Mouse (Mus musculus) layer of hippocampus, adult 2 months (tissue): ENCODE data around the gene Rmdn3. TPM values are rescaled to one million over a fixed set of nuclear protein-coding genes. Genes with fewer than 3 reads are reported as not detected.

Source experiments
- DNase-seq, 2 experiments: peaks; one replicate each; pipeline ENCODE4 v3.0.0; 2022; ENCODE audit warnings: low spot score in 2 of 2
- H3K27ac ChIP-seq: fragments of 200-600 bp; 2 replicates; pipeline ENCODE4 v1.8.1; 2022
- H3K4me3 ChIP-seq: fragments of 200-600 bp; 2 replicates; pipeline ENCODE4 v1.8.1; 2022; ENCODE audit warnings: mild to moderate bottlenecking
- CTCF ChIP-seq: fragments of 200-600 bp; conservative IDR thresholded peaks from 2 replicates; pipeline ENCODE4 v1.8.1; 2022; ENCODE audit warnings: antibody characterized with exemption, mild to moderate bottlenecking, moderate library complexity
- total RNA-seq, 2 experiments: library from RNA; stranded (reverse); gene quantifications; 2 replicates each; pipeline ENCODE4 v1.2.3; 2021

The Rmdn3 gene
- total RNA-seq, 2 experiments from 2014 or later, result 55.7 to 55.8 TPM

DNA sequence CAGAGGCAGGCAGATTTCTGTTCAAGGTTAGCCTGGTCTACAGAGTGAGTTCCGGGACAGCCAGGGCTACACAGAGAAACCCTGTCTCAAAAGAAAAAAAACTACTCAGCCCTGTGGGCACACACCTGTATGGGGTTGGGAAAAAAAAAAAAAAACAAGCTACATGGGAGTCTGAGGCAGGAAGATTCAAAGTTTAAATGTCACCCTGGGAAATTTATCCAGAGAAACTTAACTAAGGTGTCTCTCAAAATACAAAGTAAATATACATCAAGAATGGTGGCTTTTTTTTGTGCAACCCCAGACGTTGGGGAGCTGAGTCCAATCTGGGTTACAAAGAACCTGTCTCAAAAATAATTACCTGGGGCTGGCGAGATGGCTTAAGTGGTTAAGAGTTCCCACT is 45.8 kb downstream of the Rmdn3 start:
- Histone ChIP-seq H3K4me3 (no peak overlapping the region), H3K27ac (no peak overlapping the region)
- TF ChIP-seq CTCF, result no peak
- no peak for DNase-seq

DNA sequence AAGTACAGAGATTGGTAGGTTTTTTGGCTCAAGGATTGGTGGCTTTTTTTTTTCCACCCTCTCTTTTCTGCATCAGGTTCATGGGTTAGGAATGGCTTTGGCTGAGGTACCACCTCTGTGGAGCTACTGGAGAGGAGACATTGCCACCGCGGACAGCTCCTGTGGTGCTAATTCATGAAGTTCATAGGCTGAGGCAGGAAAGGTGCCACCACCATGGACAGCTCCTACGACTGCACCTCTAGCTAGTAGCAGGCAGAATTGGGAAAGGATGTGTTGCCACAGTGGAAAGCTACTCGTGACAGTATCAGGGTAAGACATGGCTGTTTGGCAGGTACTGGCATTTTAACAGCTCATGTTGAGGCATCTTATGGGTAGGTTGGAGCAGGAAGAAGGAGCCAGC is 48.3 kb downstream of the Rmdn3 start:
- no peak for TF ChIP-seq CTCF
- Histone ChIP-seq H3K27ac (no peak overlapping the region), H3K4me3 (no peak overlapping the region)
- no peak for DNase-seq

- no peak for TF ChIP-seq CTCF
Measured at GRCm38 (mm10) chr2:119106583-119106982, 50.3 kb downstream of the Rmdn3 start.

DNA sequence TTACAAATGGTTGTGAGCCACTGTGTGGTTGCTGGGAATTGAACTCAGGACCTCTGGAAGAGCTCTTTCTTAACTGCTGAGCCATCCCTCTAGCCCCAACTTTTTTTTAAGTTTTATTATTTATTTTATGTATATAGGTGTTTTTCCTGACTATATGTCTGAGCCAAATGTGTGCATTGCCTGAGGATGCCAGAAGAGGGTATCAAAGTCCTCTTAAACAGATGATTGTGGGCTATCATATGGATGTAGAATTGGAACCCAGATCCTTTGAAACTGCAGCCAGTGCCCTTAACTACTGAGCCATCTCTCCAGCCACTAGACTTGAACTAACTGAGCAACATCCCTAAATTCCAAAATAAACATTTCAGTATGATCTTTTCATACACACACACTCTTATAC is 55.3 kb downstream of the Rmdn3 start:
- peak; percentile 46 for TF ChIP-seq CTCF
- Histone ChIP-seq H3K4me3 (no peak overlapping the region), H3K27ac (no peak overlapping the region)
- no peak for DNase-seq

More at GRCm38 (mm10) chr2:119106583-119106982, 50.3 kb downstream of the Rmdn3 start:
- DNase-seq, result no peak
- H3K27ac ChIP-seq, result no peak overlapping the region
- no peak overlapping the region for H3K4me3 ChIP-seq

Other genes with a start within 250 kb of the Rmdn3 start
- gene Chst14, start 230.5 kb downstream of the Rmdn3 start, total RNA-seq, result 1 to 10 TPM; 2.5 to 3.0 TPM
- 10 to 100 TPM; 53.2 to 53.6 TPM for gene Ccdc32, start 127.6 kb downstream of the Rmdn3 start, total RNA-seq
- gene Rpusd2, start 122.2 kb downstream of the Rmdn3 start, total RNA-seq, result 1 to 10 TPM; 8.0 to 8.1 TPM
- under 1 TPM; 0.20 to 0.27 TPM for gene Knl1, start 109.9 kb downstream of the Rmdn3 start, total RNA-seq
- gene Rad51, start 44.2 kb downstream of the Rmdn3 start, total RNA-seq, result 1 to 10 TPM in 1 of 2 experiments, under 1 TPM in 1; 0.61 to 1.6 TPM
- not detected for gene Gchfr, start 10.7 kb upstream of the Rmdn3 start, total RNA-seq
- gene Gm14137, start 17.5 kb upstream of the Rmdn3 start, total RNA-seq, result not detected
- 10 to 100 TPM; 34.1 to 36.2 TPM for gene Zfyve19, start 51.6 kb upstream of the Rmdn3 start, total RNA-seq
- gene Dnajc17, start 51.8 kb upstream of the Rmdn3 start, total RNA-seq, result 10 to 100 TPM; 16.5 to 17.6 TPM
- not detected for gene Ppp1r14d, start 72.9 kb upstream of the Rmdn3 start, total RNA-seq
- 1 to 10 TPM; 2.1 to 2.5 TPM for gene Spint1, start 80.3 kb upstream of the Rmdn3 start, total RNA-seq
- 1 to 10 TPM; 5.9 to 7.1 TPM for gene Rhov, start 114.2 kb upstream of the Rmdn3 start, total RNA-seq
- gene Vps18, start 131.7 kb upstream of the Rmdn3 start, total RNA-seq, result 10 to 100 TPM; 39.9 to 43.2 TPM
- 1 to 10 TPM; 2.4 to 2.9 TPM for gene Dll4, start 168.8 kb upstream of the Rmdn3 start, total RNA-seq
- 1 to 10 TPM; 6.5 to 8.9 TPM for gene Chac1, start 194.2 kb upstream of the Rmdn3 start, total RNA-seq